Comparison of ENCODE assay signal across 8 mouse cellular contexts in the genomic region with DNA sequence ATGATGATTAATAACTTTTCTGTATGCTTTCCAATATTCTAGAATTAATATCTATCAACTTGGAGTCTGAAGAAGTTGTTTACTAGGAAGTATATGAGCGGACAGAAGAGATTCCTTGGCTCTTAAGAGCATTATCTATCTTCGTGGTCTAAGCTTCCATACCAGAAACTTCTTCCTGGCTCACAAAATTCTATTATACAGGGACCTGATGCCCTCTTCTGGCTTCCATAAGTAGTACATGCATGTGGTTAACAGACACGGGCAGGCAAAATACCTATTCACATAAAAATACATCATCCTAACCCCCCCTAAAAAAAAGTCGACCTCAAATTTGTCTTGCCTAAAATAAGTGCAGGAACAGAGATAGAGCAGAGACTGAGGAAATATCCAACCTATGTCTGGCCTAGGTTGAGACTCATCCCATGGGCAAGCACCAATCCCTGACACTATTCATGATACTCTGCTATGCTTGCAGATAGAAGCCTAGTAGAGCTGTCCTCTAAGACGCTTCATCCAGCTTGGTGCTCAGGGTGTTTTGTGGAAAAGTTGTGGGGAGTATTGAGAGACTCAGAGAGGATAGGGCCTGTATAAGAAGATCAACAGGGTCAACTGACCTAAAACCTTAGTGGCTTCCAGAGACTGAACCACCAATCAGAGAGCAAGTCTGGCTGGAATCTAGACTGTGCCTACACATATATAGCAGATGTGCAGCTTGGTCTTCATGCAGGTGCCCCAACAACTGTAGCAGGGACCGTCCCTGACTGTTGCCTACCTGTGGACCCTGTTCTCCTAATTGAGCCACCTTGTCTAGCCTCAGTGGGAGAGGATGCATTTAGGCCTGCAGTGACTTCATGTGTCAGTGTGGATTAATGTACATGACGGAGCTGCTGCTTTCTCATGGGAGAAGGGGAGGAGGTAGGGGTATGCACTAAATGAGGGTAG. TPM values are rescaled to one million over a fixed set of nuclear protein-coding genes. Genes with fewer than 3 reads are reported as not detected.
DNase-seq lines count a peak whose midpoint lies in the region; ATAC-seq and TF ChIP-seq lines count a peak whose summit lies in the region.

No protein-coding gene starts in this region.

- no peak overlapping the region for H3K27ac ChIP-seq in intestine, postnatal 0 days (ENCODE audit: low read depth, low read length)
- no peak overlapping the region for H3K27ac ChIP-seq in intestine, embryonic 15.5 days
- H3K27ac ChIP-seq in forebrain, embryonic 13.5 days = no peak overlapping the region
- H3K27ac ChIP-seq in kidney, adult 2 months (ENCODE audit: insufficient read depth, low read depth, low read length) = no peak overlapping the region
- H3K27ac ChIP-seq in liver, postnatal 0 days (ENCODE audit: low read depth) = no peak overlapping the region

- H3K4me1 ChIP-seq in intestine, postnatal 0 days (replicated peaks; ENCODE audit: control insufficient read depth, insufficient read depth, low read length) = no peaks in the 10 kb centered on the region
- H3K4me1 ChIP-seq in intestine, embryonic 15.5 days (replicated peaks) = no peaks in the 10 kb centered on the region
- no peaks in the 10 kb centered on the region for H3K4me1 ChIP-seq in forebrain, embryonic 13.5 days
- H3K4me1 ChIP-seq in kidney, adult 2 months (ENCODE audit: control insufficient read depth, insufficient read depth, low read length) = no peaks in the 10 kb centered on the region; the same call in 1 of the 2 replicates
- H3K4me1 ChIP-seq in liver, postnatal 0 days (ENCODE audit: insufficient read depth) = peaks cover 2% of the 10 kb centered on the region; the same call in 1 of the 2 replicates

- no peak for ATAC-seq in intestine, postnatal 0 days
- no peak for ATAC-seq in intestine, embryonic 15.5 days
- peak; percentile 81 for ATAC-seq in forebrain, embryonic 13.5 days
- no peak for ATAC-seq in liver, postnatal 0 days

- H3K9me3 ChIP-seq in intestine, postnatal 0 days (ENCODE audit: control insufficient read depth) = no peaks in the 10 kb centered on the region
- no peaks in the 10 kb centered on the region for H3K9me3 ChIP-seq in intestine, embryonic 15.5 days
- no peaks in the 10 kb centered on the region for H3K9me3 ChIP-seq in forebrain, embryonic 13.5 days (replicated peaks)
- H3K9me3 ChIP-seq in liver, postnatal 0 days (ENCODE audit: low read length) = no peaks in the 10 kb centered on the region

- H3K4me3 ChIP-seq in intestine, postnatal 0 days (ENCODE audit: low read depth, low read length) = no peak overlapping the region
- H3K4me3 ChIP-seq in intestine, embryonic 15.5 days (replicated peaks) = no peak overlapping the region
- no peak overlapping the region for H3K4me3 ChIP-seq in forebrain, embryonic 13.5 days
- H3K4me3 ChIP-seq in kidney, adult 2 months (ENCODE audit: insufficient read depth, low read depth, low read length) = no peak overlapping the region
- H3K4me3 ChIP-seq in liver, postnatal 0 days (ENCODE audit: low read depth, low read length) = no peak overlapping the region

- TF ChIP-seq CTCF in intestine, postnatal 0 days (IDR thresholded peaks at IDR 0.05; ENCODE audit: low read depth) = peak; percentile 81
- TF ChIP-seq CTCF in kidney, adult 2 months (conservative IDR thresholded peaks at IDR 0.05; ENCODE audit: insufficient read depth, insufficient read length, low read depth, low read length) = no peak
- peak; percentile 64 for TF ChIP-seq CTCF in liver, postnatal 0 days (IDR thresholded peaks at IDR 0.05; ENCODE audit: low read depth)

- H3K27me3 ChIP-seq in intestine, postnatal 0 days (replicated peaks; ENCODE audit: control insufficient read depth, insufficient read depth, low read length) = no peaks in the 10 kb centered on the region
- H3K27me3 ChIP-seq in intestine, embryonic 15.5 days (replicated peaks) = no peaks in the 10 kb centered on the region
- no peaks in the 10 kb centered on the region for H3K27me3 ChIP-seq in forebrain, embryonic 13.5 days
- H3K27me3 ChIP-seq in kidney, adult 2 months (replicated peaks; ENCODE audit: control insufficient read depth, insufficient read depth, low read length) = no peaks in the 10 kb centered on the region
- no peaks in the 10 kb centered on the region for H3K27me3 ChIP-seq in liver, postnatal 0 days (ENCODE audit: insufficient read depth, low read length)

- TF ChIP-seq EP300 in liver, postnatal 0 days (IDR thresholded peaks at IDR 0.05; ENCODE audit: low read depth) = no peak

- no peaks in the 10 kb centered on the region for H3K36me3 ChIP-seq in intestine, postnatal 0 days (ENCODE audit: control insufficient read depth, insufficient read depth)
- no peaks in the 10 kb centered on the region for H3K36me3 ChIP-seq in intestine, embryonic 15.5 days
- no peaks in the 10 kb centered on the region for H3K36me3 ChIP-seq in forebrain, embryonic 13.5 days (ENCODE audit: poor library complexity, severe bottlenecking)
- no peaks in the 10 kb centered on the region for H3K36me3 ChIP-seq in kidney, adult 2 months (ENCODE audit: control insufficient read depth, insufficient read depth, low read length)
- H3K36me3 ChIP-seq in liver, postnatal 0 days (replicated peaks; ENCODE audit: insufficient read depth, low read length) = no peaks in the 10 kb centered on the region

- no peak overlapping the region for H3K4me2 ChIP-seq in intestine, postnatal 0 days (replicated peaks; ENCODE audit: low read depth)
- H3K4me2 ChIP-seq in intestine, embryonic 15.5 days (replicated peaks) = no peak overlapping the region
- no peak overlapping the region for H3K4me2 ChIP-seq in forebrain, embryonic 13.5 days
- H3K4me2 ChIP-seq in liver, postnatal 0 days (ENCODE audit: low read depth, low read length) = no peak overlapping the region

- no peak overlapping the region for H3K9ac ChIP-seq in intestine, postnatal 0 days (ENCODE audit: low read depth, low read length)
- H3K9ac ChIP-seq in intestine, embryonic 15.5 days = no peak overlapping the region
- no peak overlapping the region for H3K9ac ChIP-seq in forebrain, embryonic 13.5 days
- no peak overlapping the region for H3K9ac ChIP-seq in liver, postnatal 0 days (replicated peaks)

- no peak for TF ChIP-seq POLR2A in kidney, adult 2 months (IDR thresholded peaks at IDR 0.05; ENCODE audit: low read depth, low read length)

- WGBS in intestine, postnatal 0 days = 34% methylated on average over 7 of the region's 7 CpGs
- 32% methylated on average over 7 of the region's 7 CpGs for WGBS in intestine, embryonic 15.5 days
- 42% methylated on average over 7 of the region's 7 CpGs for WGBS in forebrain, embryonic 13.5 days
- 29% methylated on average over 7 of the region's 7 CpGs for WGBS in kidney, adult 2 months
- 31% methylated on average over 7 of the region's 7 CpGs for WGBS in liver, postnatal 0 days (ENCODE audit: insufficient replicate concordance)

- DNase-seq in MN1 (ENCODE audit: low spot score) = peak; percentile 16
- peak; percentile 73 for DNase-seq in kidney, adult 2 months
- DNase-seq in liver, postnatal 0 days = peak; percentile 22
- DNase-seq in right cerebral cortex, adult 18-20 months = peak; percentile 45
- no peak for DNase-seq in spleen, postnatal 14 days (ENCODE audit: low spot score in 2 of 2)

RNA-seq across cellular contexts. Expression of a gene that starts 2.5 kb away (rescaled TPM):
- polyA plus RNA-seq in intestine, postnatal 0 days (2015; fragmentation: Nextera tagmentation; extraction: Ambion mirVana) = 215 and 226 TPM in 2 replicates
- 99.7 and 110 TPM in 2 replicates for polyA plus RNA-seq in intestine, embryonic 15.5 days (2015; fragmentation: Nextera tagmentation; extraction: Ambion mirVana)
- not detected in 2 replicates for polyA plus RNA-seq in forebrain, embryonic 13.5 days (2015; fragmentation: Nextera tagmentation; extraction: Ambion mirVana)
- 3.1 and 4.6 TPM in 2 replicates for polyA plus RNA-seq in kidney, adult 2 months (2012; rRNA removed)
- polyA plus RNA-seq in liver, postnatal 0 days (2015; fragmentation: Nextera tagmentation; extraction: Ambion mirVana) = 30.8 and 36.6 TPM in 2 replicates

RNA-seq across cellular contexts. Expression of a gene that starts 53.2 kb away (rescaled TPM):
- polyA plus RNA-seq in intestine, postnatal 0 days (2015; fragmentation: Nextera tagmentation; extraction: Ambion mirVana) = 936 and 1,023 TPM in 2 replicates
- polyA plus RNA-seq in intestine, embryonic 15.5 days (2015; fragmentation: Nextera tagmentation; extraction: Ambion mirVana) = 409 and 428 TPM in 2 replicates
- 2.8 and 2.9 TPM in 2 replicates for polyA plus RNA-seq in forebrain, embryonic 13.5 days (2015; fragmentation: Nextera tagmentation; extraction: Ambion mirVana)
- polyA plus RNA-seq in kidney, adult 2 months (2012; rRNA removed) = 16.5 and 24.1 TPM in 2 replicates
- polyA plus RNA-seq in liver, postnatal 0 days (2015; fragmentation: Nextera tagmentation; extraction: Ambion mirVana) = 13.1 and 15.9 TPM in 2 replicates

Comparison
In these comparisons a context has a peak if more than half of its experiments do, and no peak if none do; other contexts are left out.
1. DNase-seq: peak in MN1 (single experiment), kidney, adult 2 months (single experiment), liver, postnatal 0 days (single experiment) and right cerebral cortex, adult 18-20 months (single experiment); none in spleen, postnatal 14 days (0 of 2).
2. RNA of a gene that starts 53.2 kb away (polyA plus RNA-seq): 936 to 1,023 TPM in intestine, postnatal 0 days and 409 to 428 TPM in intestine, embryonic 15.5 days; 16.5 to 24.1 TPM in kidney, adult 2 months, 13.1 to 15.9 TPM in liver, postnatal 0 days and 2.8 to 2.9 TPM in forebrain, embryonic 13.5 days; every median in the first group is over 10 times any median in the second.